Mouse (Mus musculus): ENCODE measurements around the gene Pdxk. TPM values are rescaled to one million over a fixed set of nuclear protein-coding genes. Genes with fewer than 3 reads are reported as not detected.
A peak's percentile ranks its signal among the peaks of the same experiment; 100 is the strongest.

Pdxk gene
- polyA plus RNA-seq, 1 experiment from 2014 or later: 6.4 TPM

GRCm38 (mm10) chr10:78413152-78413520, 51.6 kb downstream of the Pdxk start:
- no peak overlapping the region for H3K27ac ChIP-seq (ENCODE audit: low read depth, low read length)
- ATAC-seq (ENCODE audit: low FRiP score): no peak; the same call in 1 of the 2 replicates
- 45% methylated on average over 7 of the region's 7 CpGs for WGBS

GRCm38 (mm10) chr10:78412319-78413151, 52.2 kb downstream of the Pdxk start, which contains the start of gene Rrp1:
TSS of gene Rrp1 (minus strand) at chr10:78413043.
- Histone ChIP-seq H3K4me2 (peak within 1 kb of the TSS; percentile 84), H3K27me3 (ENCODE audit: control insufficient read depth, insufficient read depth, low read length) (no peaks in the 10 kb centered on the region), H3K9me3 (ENCODE audit: control insufficient read depth, low read length) (no peaks in the 10 kb centered on the region), H3K9ac (ENCODE audit: low read length) (peak within 1 kb of the TSS; percentile 90), H3K4me1 (ENCODE audit: control insufficient read depth, insufficient read depth, low read length) (peaks cover 6% of the 10 kb centered on the region; the same call in 1 of the 2 replicates), H3K36me3 (ENCODE audit: control insufficient read depth, insufficient read depth, low read length) (peaks cover 9% of the 10 kb centered on the region), H3K27ac (ENCODE audit: low read depth, low read length) (peak within 1 kb of the TSS; percentile 69), H3K4me3 (ENCODE audit: low read depth, low read length) (peak within 1 kb of the TSS; percentile 94)
- ATAC-seq (ENCODE audit: low FRiP score): peak; percentile 92
- under 1% methylated on average over 70 of the region's 70 CpGs for WGBS
- peak; percentile 100 for DNase-seq (ENCODE audit: low spot score, missing footprints)

More at GRCm38 (mm10) chr10:78413152-78413520, 51.6 kb downstream of the Pdxk start:
- H3K4me1 ChIP-seq (ENCODE audit: control insufficient read depth, insufficient read depth, low read length): peaks cover 6% of the 10 kb centered on the region; the same call in 1 of the 2 replicates
- H3K9me3 ChIP-seq (ENCODE audit: control insufficient read depth, low read length): no peaks in the 10 kb centered on the region
- H3K4me2 ChIP-seq: peak overlapping the region; percentile 84
- no peak for DNase-seq (ENCODE audit: low spot score, missing footprints)
- H3K27me3 ChIP-seq (ENCODE audit: control insufficient read depth, insufficient read depth, low read length): no peaks in the 10 kb centered on the region
- peak overlapping the region; percentile 90; the same call in 1 of the 2 replicates for H3K9ac ChIP-seq (ENCODE audit: low read length)
- H3K4me3 ChIP-seq (ENCODE audit: low read depth, low read length): peak overlapping the region; percentile 94
- peaks cover 8% of the 10 kb centered on the region for H3K36me3 ChIP-seq (ENCODE audit: control insufficient read depth, insufficient read depth, low read length)

- Histone ChIP-seq H3K4me2 (peak overlapping the region; percentile 84), H3K27me3 (ENCODE audit: control insufficient read depth, insufficient read depth, low read length) (no peaks in the 10 kb centered on the region), H3K9ac (ENCODE audit: low read length) (peak overlapping the region; percentile 90; the same call in 1 of the 2 replicates), H3K4me1 (ENCODE audit: control insufficient read depth, insufficient read depth, low read length) (peaks cover 6% of the 10 kb centered on the region; the same call in 1 of the 2 replicates), H3K4me3 (ENCODE audit: low read depth, low read length) (peak overlapping the region; percentile 94), H3K36me3 (ENCODE audit: control insufficient read depth, insufficient read depth, low read length) (peaks cover 14% of the 10 kb centered on the region), H3K9me3 (ENCODE audit: control insufficient read depth, low read length) (no peaks in the 10 kb centered on the region), H3K27ac (ENCODE audit: low read depth, low read length) (no peak overlapping the region)
- 19% methylated on average over 8 of the region's 8 CpGs for WGBS
- DNase-seq (ENCODE audit: low spot score, missing footprints): no peak
- no peak for ATAC-seq (ENCODE audit: low FRiP score)
Measured at GRCm38 (mm10) chr10:78411851-78412250, 52.9 kb downstream of the Pdxk start.

GRCm38 (mm10) chr10:78409035-78409788, 55.6 kb downstream of the Pdxk start:
- Histone ChIP-seq H3K4me1 (ENCODE audit: control insufficient read depth, insufficient read depth, low read length) (peaks cover 6% of the 10 kb centered on the region; the same call in 1 of the 2 replicates), H3K4me2 (no peak overlapping the region), H3K27ac (ENCODE audit: low read depth, low read length) (no peak overlapping the region), H3K27me3 (ENCODE audit: control insufficient read depth, insufficient read depth, low read length) (no peaks in the 10 kb centered on the region), H3K36me3 (ENCODE audit: control insufficient read depth, insufficient read depth, low read length) (peaks cover 25% of the 10 kb centered on the region), H3K9me3 (ENCODE audit: control insufficient read depth, low read length) (no peaks in the 10 kb centered on the region), H3K9ac (ENCODE audit: low read length) (no peak overlapping the region), H3K4me3 (ENCODE audit: low read depth, low read length) (no peak overlapping the region)
- ATAC-seq (ENCODE audit: low FRiP score) (no peak), DNase-seq (ENCODE audit: low spot score, missing footprints) (no peak)
- 91% methylated on average over 9 of the region's 9 CpGs for WGBS

GRCm38 (mm10) chr10:78407132-78407531, 57.6 kb downstream of the Pdxk start:
- H3K9me3 ChIP-seq (ENCODE audit: control insufficient read depth, low read length): no peaks in the 10 kb centered on the region
- H3K4me1 ChIP-seq (ENCODE audit: control insufficient read depth, insufficient read depth, low read length): peaks cover 6% of the 10 kb centered on the region; the same call in 1 of the 2 replicates
- H3K4me3 ChIP-seq (ENCODE audit: low read depth, low read length): no peak overlapping the region
- ATAC-seq (ENCODE audit: low FRiP score) (no peak), DNase-seq (ENCODE audit: low spot score, missing footprints) (no peak)
- no peak overlapping the region for H3K9ac ChIP-seq (ENCODE audit: low read length)
- H3K27me3 ChIP-seq (ENCODE audit: control insufficient read depth, insufficient read depth, low read length): no peaks in the 10 kb centered on the region
- peaks cover 42% of the 10 kb centered on the region for H3K36me3 ChIP-seq (ENCODE audit: control insufficient read depth, insufficient read depth, low read length)
- H3K4me2 ChIP-seq: no peak overlapping the region
- H3K27ac ChIP-seq (ENCODE audit: low read depth, low read length): no peak overlapping the region
- 88% methylated on average over 4 of the region's 4 CpGs for WGBS

- H3K36me3 ChIP-seq (ENCODE audit: control insufficient read depth, insufficient read depth, low read length): peaks cover 51% of the 10 kb centered on the region
- H3K27me3 ChIP-seq (ENCODE audit: control insufficient read depth, insufficient read depth, low read length): no peaks in the 10 kb centered on the region
- no peaks in the 10 kb centered on the region for H3K9me3 ChIP-seq (ENCODE audit: control insufficient read depth, low read length)
- no peak overlapping the region for H3K9ac ChIP-seq (ENCODE audit: low read length)
- no peaks in the 10 kb centered on the region for H3K4me1 ChIP-seq (ENCODE audit: control insufficient read depth, insufficient read depth, low read length)
- H3K4me2 ChIP-seq: no peak overlapping the region
- 93% methylated on average over 6 of the region's 6 CpGs for WGBS
- H3K27ac ChIP-seq (ENCODE audit: low read depth, low read length): no peak overlapping the region
- no peak overlapping the region for H3K4me3 ChIP-seq (ENCODE audit: low read depth, low read length)
- ATAC-seq (ENCODE audit: low FRiP score) (no peak), DNase-seq (ENCODE audit: low spot score, missing footprints) (no peak)
Measured at GRCm38 (mm10) chr10:78406152-78406551, 58.6 kb downstream of the Pdxk start.

GRCm38 (mm10) chr10:78402301-78402922, 62.4 kb downstream of the Pdxk start:
- Histone ChIP-seq H3K4me1 (ENCODE audit: control insufficient read depth, insufficient read depth, low read length) (peaks cover 6% of the 10 kb centered on the region; the same call in 1 of the 2 replicates), H3K4me3 (ENCODE audit: low read depth, low read length) (no peak overlapping the region), H3K27me3 (ENCODE audit: control insufficient read depth, insufficient read depth, low read length) (no peaks in the 10 kb centered on the region), H3K27ac (ENCODE audit: low read depth, low read length) (no peak overlapping the region), H3K4me2 (no peak overlapping the region), H3K9me3 (ENCODE audit: control insufficient read depth, low read length) (no peaks in the 10 kb centered on the region), H3K9ac (ENCODE audit: low read length) (no peak overlapping the region), H3K36me3 (ENCODE audit: control insufficient read depth, insufficient read depth, low read length) (peaks cover 46% of the 10 kb centered on the region)
- ATAC-seq (ENCODE audit: low FRiP score) (no peak), DNase-seq (ENCODE audit: low spot score, missing footprints) (no peak)
- WGBS: 97% methylated on average over 14 of the region's 14 CpGs

- ATAC-seq (ENCODE audit: low FRiP score) (no peak), DNase-seq (ENCODE audit: low spot score, missing footprints) (no peak)
- Histone ChIP-seq H3K27ac (ENCODE audit: low read depth, low read length) (no peak overlapping the region), H3K4me1 (ENCODE audit: control insufficient read depth, insufficient read depth, low read length) (peaks cover 6% of the 10 kb centered on the region), H3K4me2 (no peak overlapping the region), H3K27me3 (ENCODE audit: control insufficient read depth, insufficient read depth, low read length) (no peaks in the 10 kb centered on the region), H3K36me3 (ENCODE audit: control insufficient read depth, insufficient read depth, low read length) (peaks cover 38% of the 10 kb centered on the region), H3K4me3 (ENCODE audit: low read depth, low read length) (no peak overlapping the region), H3K9me3 (ENCODE audit: control insufficient read depth, low read length) (no peaks in the 10 kb centered on the region), H3K9ac (ENCODE audit: low read length) (no peak overlapping the region)
- 98% methylated on average over 2 of the region's 2 CpGs for WGBS
Measured at GRCm38 (mm10) chr10:78401127-78401526, 63.6 kb downstream of the Pdxk start.
